Mouse (Mus musculus) embryonic facial prominence, embryonic 10.5 days (tissue): Measurements from ENCODE around the gene Vps8. TPM values are rescaled to one million over a fixed set of nuclear protein-coding genes. Genes with fewer than 3 reads are reported as not detected.

Experiments
- DNase-seq: peaks from one replicate; pipeline ENCODE4 v3.0.0-alpha.2; 2017; ENCODE audit warnings: low spot score
- H3K27ac ChIP-seq: fragments of 300-500 bp; sonication (generic); replicated peaks from 2 replicates; pipeline ENCODE4 v1.5.1; 2016; ENCODE audit warnings: mild to moderate bottlenecking
- H3K27me3 ChIP-seq: fragments of 300-500 bp; sonication (generic); replicated peaks from 2 replicates; pipeline ENCODE4 v1.6.1; 2016; ENCODE audit warnings: low read depth, mild to moderate bottlenecking; ENCODE audit not compliant: poor library complexity, severe bottlenecking
- H3K36me3 ChIP-seq: fragments of 300-500 bp; sonication (generic); replicated peaks from 2 replicates; pipeline ENCODE4 v1.6.1; 2016; ENCODE audit warnings: mild to moderate bottlenecking, moderate library complexity
- H3K4me1 ChIP-seq: fragments of 300-500 bp; sonication (generic); 2 replicates; pipeline ENCODE4 v1.6.1; 2016
- H3K4me3 ChIP-seq: fragments of 300-500 bp; sonication (generic); 2 replicates; pipeline ENCODE4 v1.5.1; 2016; ENCODE audit warnings: mild to moderate bottlenecking, moderate library complexity
- H3K9me3 ChIP-seq: fragments of 300-500 bp; sonication (generic); 2 replicates; pipeline ENCODE4 v1.6.1; 2016; ENCODE audit warnings: mild to moderate bottlenecking
- WGBS: fragments of 180-500 bp; shearing (Covaris S2); methylation state at CpG from one replicate; pipeline ENCODE4 v1.1.7; 2016; 5-methylcytosine and 5-hydroxymethylcytosine counted together
- polyA plus RNA-seq: library from polyadenylated mRNA; unstranded; fragments of >200 nt; fragmentation: Nextera tagmentation; extraction: Ambion mirVana; gene quantifications from 2 replicates; pipeline ENCODE4 v1.2.1, GENCODE M21; 2016

Gene Vps8
- polyA plus RNA-seq: 16.4 and 16.6 TPM in 2 replicates

GRCm38 (mm10) chr16:21422645-21423545 lies at the start of gene Vps8:
TSS of gene Vps8 (plus strand) at chr16:21423118.
- no peaks in the 10 kb centered on the region for H3K27me3 ChIP-seq
- peaks cover 20% of the 10 kb centered on the region for H3K4me1 ChIP-seq
- H3K27ac ChIP-seq: peak within 1 kb of the TSS; percentile 93
- H3K36me3 ChIP-seq: no peaks in the 10 kb centered on the region
- peak within 1 kb of the TSS; percentile 94 for H3K4me3 ChIP-seq
- no peaks in the 10 kb centered on the region for H3K9me3 ChIP-seq
- WGBS: under 1% methylated on average over 71 of the region's 71 CpGs
- peak; percentile 97 for DNase-seq

GRCm38 (mm10) chr16:21373316-21373960 lies 49.5 kb upstream of the Vps8 start:
- Histone ChIP-seq H3K36me3 (no peaks in the 10 kb centered on the region), H3K4me1 (peaks cover 48% of the 10 kb centered on the region), H3K27ac (no peak overlapping the region), H3K4me3 (no peak overlapping the region), H3K9me3 (no peaks in the 10 kb centered on the region), H3K27me3 (peaks cover 17% of the 10 kb centered on the region)
- WGBS: 65% methylated on average over 7 of the region's 7 CpGs
- no peak for DNase-seq

DNA sequence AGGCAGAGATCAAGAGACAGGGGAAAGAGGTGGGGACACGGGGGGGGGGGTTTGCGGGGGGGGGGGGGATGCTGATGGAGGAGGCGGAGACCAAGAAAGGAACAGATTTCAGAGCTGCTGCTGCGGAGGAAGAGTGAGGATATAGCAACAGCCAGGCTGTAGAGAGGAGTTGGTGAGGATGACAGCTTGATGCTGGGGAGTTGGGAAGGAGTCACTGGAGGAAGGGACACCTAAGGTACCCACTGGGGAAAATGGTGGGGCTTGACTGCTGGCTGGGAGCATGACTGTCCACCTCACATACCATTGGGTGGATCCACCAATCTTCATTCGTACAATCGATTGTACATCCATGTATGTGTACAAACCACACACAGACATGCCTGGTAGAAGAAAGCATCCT lies 48.9 kb upstream of the Vps8 start:
- 74% methylated on average over 4 of the region's 6 CpGs for WGBS
- Histone ChIP-seq H3K27me3 (peaks cover 17% of the 10 kb centered on the region), H3K4me1 (peaks cover 52% of the 10 kb centered on the region), H3K9me3 (no peaks in the 10 kb centered on the region), H3K36me3 (no peaks in the 10 kb centered on the region), H3K4me3 (no peak overlapping the region), H3K27ac (no peak overlapping the region)
- DNase-seq: no peak

GRCm38 (mm10) chr16:21375147-21375546 lies 47.8 kb upstream of the Vps8 start:
- no peaks in the 10 kb centered on the region for H3K36me3 ChIP-seq
- peaks cover 42% of the 10 kb centered on the region for H3K4me1 ChIP-seq
- H3K4me3 ChIP-seq: no peak overlapping the region
- no peaks in the 10 kb centered on the region for H3K9me3 ChIP-seq
- DNase-seq: no peak
- H3K27me3 ChIP-seq: peaks cover 23% of the 10 kb centered on the region
- no peak overlapping the region for H3K27ac ChIP-seq
- 88% methylated on average over 8 of the region's 8 CpGs for WGBS

DNA sequence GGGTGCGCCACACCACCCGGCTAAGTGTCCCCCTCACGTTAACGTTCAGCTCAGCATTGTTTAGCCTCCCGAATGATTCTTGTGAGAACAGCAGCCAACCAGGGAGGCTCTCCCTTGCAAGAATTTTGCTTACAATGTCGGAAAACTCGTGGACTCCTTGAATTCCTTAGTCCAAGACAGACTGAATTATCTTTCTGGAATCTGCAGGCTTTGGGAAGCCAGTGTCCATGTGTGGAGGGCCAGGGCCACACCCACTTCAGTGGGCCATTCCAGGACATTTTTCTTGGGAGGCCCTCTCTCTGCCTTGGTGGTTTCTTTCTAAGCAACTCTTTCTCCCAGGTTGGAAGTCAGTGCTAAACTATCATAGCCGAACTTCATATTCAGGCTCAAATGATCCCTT lies 46.6 kb upstream of the Vps8 start:
- peak overlapping the region; percentile 80; the same call in 1 of the 2 replicates for H3K27ac ChIP-seq
- H3K36me3 ChIP-seq: no peaks in the 10 kb centered on the region
- peaks cover 23% of the 10 kb centered on the region for H3K27me3 ChIP-seq

DNA sequence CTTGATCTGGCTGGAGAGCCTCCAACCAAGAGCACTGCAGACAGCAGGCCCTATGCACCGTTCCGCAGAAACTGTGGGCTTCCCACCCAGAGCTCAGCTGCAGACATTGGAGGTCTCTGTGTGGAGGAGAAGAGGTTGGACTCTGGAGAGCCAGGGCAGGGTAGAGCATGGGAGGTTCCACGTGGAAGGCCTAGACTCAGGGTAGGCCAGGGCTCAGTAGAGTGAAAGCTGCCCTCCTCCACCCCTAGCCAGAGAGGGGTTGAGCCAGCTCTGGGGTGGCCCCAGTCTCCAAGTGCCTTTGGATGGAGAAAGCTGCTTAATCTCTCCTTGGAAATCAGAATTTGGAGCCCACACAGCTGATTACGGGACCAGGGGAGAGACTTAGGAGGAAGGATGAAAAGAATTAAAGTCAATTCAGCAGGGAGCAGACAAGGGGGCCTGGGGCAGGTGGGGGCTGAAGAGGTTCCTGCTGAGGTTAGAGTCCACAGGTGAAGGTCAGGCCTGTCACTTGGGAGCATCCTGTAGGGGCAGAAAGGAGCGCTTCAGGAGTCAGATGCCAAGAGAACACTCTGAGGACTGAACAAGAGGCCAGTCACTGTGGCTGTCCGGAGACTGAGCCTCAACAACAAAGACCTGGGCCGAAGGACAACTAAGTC lies 45.8 kb upstream of the Vps8 start:
- DNase-seq: peak; percentile 62
- peaks cover 23% of the 10 kb centered on the region for H3K27me3 ChIP-seq
- 39% methylated on average over 7 of the region's 7 CpGs for WGBS
- peak overlapping the region; percentile 13; the same call in 1 of the 2 replicates for H3K4me3 ChIP-seq
- H3K36me3 ChIP-seq: no peaks in the 10 kb centered on the region
- H3K27ac ChIP-seq: peak overlapping the region; percentile 80
- peaks cover 45% of the 10 kb centered on the region for H3K4me1 ChIP-seq
- no peaks in the 10 kb centered on the region for H3K9me3 ChIP-seq

More for the DNA sequence above, 46.6 kb upstream of the Vps8 start:
- WGBS: 90% methylated on average over 8 of the region's 8 CpGs
- H3K4me1 ChIP-seq: peaks cover 39% of the 10 kb centered on the region
- H3K4me3 ChIP-seq: no peak overlapping the region
- no peaks in the 10 kb centered on the region for H3K9me3 ChIP-seq
- DNase-seq: no peak

GRCm38 (mm10) chr16:21377605-21377968 lies 45.3 kb upstream of the Vps8 start:
- Histone ChIP-seq H3K27ac (peak overlapping the region; percentile 80), H3K4me3 (peak overlapping the region; percentile 13; the same call in 1 of the 2 replicates), H3K36me3 (no peaks in the 10 kb centered on the region), H3K9me3 (no peaks in the 10 kb centered on the region), H3K27me3 (peaks cover 21% of the 10 kb centered on the region), H3K4me1 (peaks cover 50% of the 10 kb centered on the region)
- WGBS: 30% methylated on average over 4 of the region's 4 CpGs
- no peak for DNase-seq

DNA sequence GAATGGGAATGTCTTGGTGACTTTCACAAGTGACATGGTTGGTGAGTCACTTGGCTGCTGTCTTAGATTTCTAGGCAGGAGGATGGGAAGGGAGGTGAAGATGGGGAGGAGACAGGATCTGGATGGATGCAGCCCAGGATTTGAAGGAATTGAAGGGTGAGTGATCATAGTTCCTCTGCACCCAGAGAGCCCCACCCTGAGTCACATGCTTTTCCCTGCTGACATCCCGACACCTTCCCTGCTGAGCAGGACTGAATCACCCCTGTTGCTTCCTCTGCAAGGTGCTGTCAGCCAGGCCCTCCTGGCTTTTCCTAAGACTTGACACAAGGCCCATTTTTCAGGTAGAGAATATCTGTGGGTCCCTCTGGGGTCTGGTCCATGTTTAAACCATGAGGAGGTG lies 41.4 kb upstream of the Vps8 start:
- no peaks in the 10 kb centered on the region for H3K36me3 ChIP-seq
- no peak overlapping the region for H3K4me3 ChIP-seq
- no peak for DNase-seq
- no peak overlapping the region for H3K27ac ChIP-seq
- H3K27me3 ChIP-seq: peaks cover 23% of the 10 kb centered on the region; the same call in 1 of the 2 replicates
- peaks cover 60% of the 10 kb centered on the region for H3K4me1 ChIP-seq
- 89% methylated on average over 1 of the region's 1 CpGs for WGBS
- H3K9me3 ChIP-seq: no peaks in the 10 kb centered on the region

- Histone ChIP-seq H3K9me3 (no peaks in the 10 kb centered on the region), H3K27ac (peak overlapping the region; percentile 21), H3K36me3 (no peaks in the 10 kb centered on the region), H3K4me1 (peaks cover 60% of the 10 kb centered on the region), H3K4me3 (no peak overlapping the region), H3K27me3 (peaks cover 19% of the 10 kb centered on the region; the same call in 1 of the 2 replicates)
- WGBS: 32% methylated on average over 11 of the region's 11 CpGs
- no peak for DNase-seq
Observed at GRCm38 (mm10) chr16:21382152-21382911, 40.6 kb upstream of the Vps8 start.

GRCm38 (mm10) chr16:21385926-21386881 lies 36.7 kb upstream of the Vps8 start:
- Histone ChIP-seq H3K36me3 (no peaks in the 10 kb centered on the region), H3K4me3 (no peak overlapping the region), H3K27me3 (0 out of 2 replicates have a peak, but pooled peaks cover 10% of the 10 kb centered on the region), H3K27ac (peak overlapping the region; percentile 65), H3K4me1 (peaks cover 77% of the 10 kb centered on the region), H3K9me3 (no peaks in the 10 kb centered on the region)
- 59% methylated on average over 14 of the region's 14 CpGs for WGBS
- DNase-seq: peak; percentile 53

- Histone ChIP-seq H3K4me3 (no peak overlapping the region), H3K27ac (peak overlapping the region; percentile 36; the same call in 1 of the 2 replicates), H3K27me3 (0 out of 2 replicates have a peak, but pooled peaks cover 5% of the 10 kb centered on the region), H3K9me3 (no peaks in the 10 kb centered on the region), H3K4me1 (peaks cover 85% of the 10 kb centered on the region), H3K36me3 (no peaks in the 10 kb centered on the region)
- no peak for DNase-seq
- 38% methylated on average over 3 of the region's 3 CpGs for WGBS
Observed at GRCm38 (mm10) chr16:21389316-21389715, 33.6 kb upstream of the Vps8 start.
